Mouse (Mus musculus) neutrophil, adult 83 days (primary cell): Measurements from ENCODE around the gene Krtap1-4. TPM values are rescaled to one million over a fixed set of nuclear protein-coding genes. Genes with fewer than 3 reads are reported as not detected.

Experiments
- total RNA-seq, 2 experiments: library from RNA; stranded (reverse); gene quantifications; one replicate each; pipeline ENCODE4 v1.2.4; 2023

The Krtap1-4 gene
- not detected for total RNA-seq

GRCm38 (mm10) chr11:99583245-99583704 lies at the start of gene Krtap1-4:
Gene Krtap1-4, minus strand, starts transcription at chr11:99583654.

GRCm38 (mm10) chr11:99628138-99628537 lies 44.7 kb upstream of the Krtap1-4 start, which contains the start of gene Krtap4-1:
Gene Krtap4-1, minus strand, starts transcription at chr11:99628238.

GRCm38 (mm10) chr11:99620335-99620734 lies 36.9 kb upstream of the Krtap1-4 start, which contains the start of gene Gm11562:
Gene Gm11562, minus strand, starts transcription at chr11:99620435.

GRCm38 (mm10) chr11:99614796-99615363 lies 31.4 kb upstream of the Krtap1-4 start, which contains the start of gene Krtap2-4:
Gene Krtap2-4, minus strand, starts transcription at chr11:99614846.

GRCm38 (mm10) chr11:99610089-99610488 lies 26.6 kb upstream of the Krtap1-4 start, which contains the start of gene Gm11937:
Gene Gm11937, minus strand, starts transcription at chr11:99610189.

GRCm38 (mm10) chr11:99603208-99603607 lies 19.8 kb upstream of the Krtap1-4 start, which contains the start of gene Gm11938:
Gene Gm11938, minus strand, starts transcription at chr11:99603308.

GRCm38 (mm10) chr11:99597742-99598141 lies 14.3 kb upstream of the Krtap1-4 start, which contains the start of gene Krtap9-3:
Gene Krtap9-3, minus strand, starts transcription at chr11:99598105.

GRCm38 (mm10) chr11:99590981-99591380 lies 7.5 kb upstream of the Krtap1-4 start, which contains the start of gene Krtap1-3:
Gene Krtap1-3, minus strand, starts transcription at chr11:99591339.

GRCm38 (mm10) chr11:99580636-99581035 lies 2.8 kb downstream of the Krtap1-4 start, which contains the start of gene Krtap1-5:
Gene Krtap1-5, minus strand, starts transcription at chr11:99581016.

GRCm38 (mm10) chr11:99566530-99566929 lies 16.9 kb downstream of the Krtap1-4 start, which contains the start of gene Krtap3-1:
Gene Krtap3-1, minus strand, starts transcription at chr11:99566630.

GRCm38 (mm10) chr11:99559366-99559765 lies 24.1 kb downstream of the Krtap1-4 start, which contains the start of gene Gm11939:
Gene Gm11939, minus strand, starts transcription at chr11:99559466.

GRCm38 (mm10) chr11:99556753-99557152 lies 26.7 kb downstream of the Krtap1-4 start, which contains the start of gene Krtap3-2:
Gene Krtap3-2, minus strand, starts transcription at chr11:99556853.

GRCm38 (mm10) chr11:99550765-99551164 lies 32.7 kb downstream of the Krtap1-4 start, which contains the start of gene Krtap3-3:
Gene Krtap3-3, minus strand, starts transcription at chr11:99550865.

Other genes starting within 250 kb of the Krtap1-4 start
- gene Krt26, start 245.7 kb downstream of the Krtap1-4 start, total RNA-seq, result not detected
- gene Krt27, start 232.6 kb downstream of the Krtap1-4 start, total RNA-seq, result not detected
- gene Krt28, start 208.8 kb downstream of the Krtap1-4 start, total RNA-seq, result not detected
- gene Krt10, start 194.3 kb downstream of the Krtap1-4 start, total RNA-seq, result not detected
- gene Krt12, start 161.4 kb downstream of the Krtap1-4 start, total RNA-seq, result not detected
- gene Krt20, start 145.5 kb downstream of the Krtap1-4 start, total RNA-seq, result not detected
- gene Krt23, start 90.5 kb downstream of the Krtap1-4 start, total RNA-seq, result not detected
- not detected for gene Krt39, start 62.3 kb downstream of the Krtap1-4 start, total RNA-seq
- gene Krt40, start 40.5 kb downstream of the Krtap1-4 start, total RNA-seq, result not detected
- gene Krtap3-3, start 32.8 kb downstream of the Krtap1-4 start, total RNA-seq, result not detected
- gene Krtap3-2, start 26.8 kb downstream of the Krtap1-4 start, total RNA-seq, result not detected
- gene Gm11939, start 24.2 kb downstream of the Krtap1-4 start, total RNA-seq, result not detected
- gene Krtap3-1, start 17.0 kb downstream of the Krtap1-4 start, total RNA-seq, result not detected
- not detected for gene Krtap1-5, start 2.6 kb downstream of the Krtap1-4 start, total RNA-seq
- not detected for gene Krtap1-3, start 7.7 kb upstream of the Krtap1-4 start, total RNA-seq
- not detected for gene Krtap9-3, start 14.5 kb upstream of the Krtap1-4 start, total RNA-seq
- gene Gm11938, start 19.7 kb upstream of the Krtap1-4 start, total RNA-seq, result not detected
- not detected for gene Gm11937, start 26.5 kb upstream of the Krtap1-4 start, total RNA-seq
- not detected for gene Krtap2-4, start 31.2 kb upstream of the Krtap1-4 start, total RNA-seq
- not detected for gene Gm11562, start 36.8 kb upstream of the Krtap1-4 start, total RNA-seq
- not detected for gene Krtap4-1, start 44.6 kb upstream of the Krtap1-4 start, total RNA-seq
- gene Krtap4-2, start 51.4 kb upstream of the Krtap1-4 start, total RNA-seq, result not detected
- not detected for gene Krtap4-7, start 60.4 kb upstream of the Krtap1-4 start, total RNA-seq
- not detected for gene Gm11555, start 66.6 kb upstream of the Krtap1-4 start, total RNA-seq
- gene Gm11563, start 75.3 kb upstream of the Krtap1-4 start, total RNA-seq, result not detected
- gene Krtap4-6, start 82.3 kb upstream of the Krtap1-4 start, total RNA-seq, result not detected
- not detected for gene Gm14190, start 107.1 kb upstream of the Krtap1-4 start, total RNA-seq
- not detected for gene Gm14180, start 150.6 kb upstream of the Krtap1-4 start, total RNA-seq
- not detected for gene Gm11595, start 189.3 kb upstream of the Krtap1-4 start, total RNA-seq
- not detected for gene Krtap4-8, start 197.1 kb upstream of the Krtap1-4 start, total RNA-seq
- gene Krtap4-9, start 201.5 kb upstream of the Krtap1-4 start, total RNA-seq, result not detected
- gene Gm11596, start 209.8 kb upstream of the Krtap1-4 start, total RNA-seq, result not detected
- not detected for gene Gm11569, start 215.3 kb upstream of the Krtap1-4 start, total RNA-seq
- not detected for gene Gm11554, start 220.8 kb upstream of the Krtap1-4 start, total RNA-seq
- gene Krtap4-13, start 226.2 kb upstream of the Krtap1-4 start, total RNA-seq, result not detected
- not detected for gene Gm11564, start 232.0 kb upstream of the Krtap1-4 start, total RNA-seq